Mouse (Mus musculus): ENCODE results near the gene Cuta.
"Not testable (repeated sequence)": the region's sequence is repeated elsewhere in the genome, so short reads cannot be mapped to it uniquely, and the experiment has no call there.

Gene Cuta

DNA sequence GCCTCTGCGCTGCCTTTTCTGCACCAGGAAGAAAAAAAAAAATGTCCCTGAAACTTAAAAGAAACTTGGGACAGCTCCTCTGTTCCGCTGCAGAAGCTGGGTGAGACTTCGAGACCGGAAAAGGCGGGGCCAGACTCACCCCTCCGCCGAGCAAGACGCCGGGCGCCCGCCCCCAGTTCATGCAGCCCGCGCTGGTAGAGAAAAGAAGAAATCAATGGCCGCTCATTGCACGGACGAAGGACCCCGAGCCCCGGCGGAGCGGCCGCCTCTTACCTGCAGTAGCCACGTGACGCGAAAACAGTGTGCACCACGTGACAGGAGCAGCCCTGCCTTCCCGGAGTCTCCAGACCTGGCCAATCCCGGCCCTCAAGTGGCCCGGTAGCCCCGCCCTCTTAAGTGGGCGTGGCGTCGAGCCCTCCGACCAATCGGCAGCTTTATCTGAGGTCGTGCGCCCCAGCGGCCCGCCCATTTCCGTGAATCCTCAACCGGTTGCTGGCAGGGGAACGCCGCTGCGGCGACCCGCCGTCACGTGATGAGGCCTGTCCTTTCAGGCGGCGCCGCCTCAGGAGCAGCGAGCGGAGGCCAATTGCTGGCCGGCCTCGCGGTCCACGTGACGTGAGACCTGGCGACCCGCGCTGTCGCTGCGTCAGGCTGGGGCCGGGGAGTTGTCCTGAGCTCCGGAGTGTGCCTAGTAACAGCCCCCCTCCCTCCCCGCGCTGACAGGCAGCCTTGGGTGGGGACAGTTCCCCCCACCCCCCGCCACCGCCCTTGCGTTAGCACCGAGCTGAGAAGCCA, at the start of gene Cuta:
TSS of gene Cuta (minus strand) at position 392 of the 795 bp plus-strand sequence.
- DNase-seq (ENCODE audit: low spot score in 2 of 2), result peak; percentile 99 to 100

DNA sequence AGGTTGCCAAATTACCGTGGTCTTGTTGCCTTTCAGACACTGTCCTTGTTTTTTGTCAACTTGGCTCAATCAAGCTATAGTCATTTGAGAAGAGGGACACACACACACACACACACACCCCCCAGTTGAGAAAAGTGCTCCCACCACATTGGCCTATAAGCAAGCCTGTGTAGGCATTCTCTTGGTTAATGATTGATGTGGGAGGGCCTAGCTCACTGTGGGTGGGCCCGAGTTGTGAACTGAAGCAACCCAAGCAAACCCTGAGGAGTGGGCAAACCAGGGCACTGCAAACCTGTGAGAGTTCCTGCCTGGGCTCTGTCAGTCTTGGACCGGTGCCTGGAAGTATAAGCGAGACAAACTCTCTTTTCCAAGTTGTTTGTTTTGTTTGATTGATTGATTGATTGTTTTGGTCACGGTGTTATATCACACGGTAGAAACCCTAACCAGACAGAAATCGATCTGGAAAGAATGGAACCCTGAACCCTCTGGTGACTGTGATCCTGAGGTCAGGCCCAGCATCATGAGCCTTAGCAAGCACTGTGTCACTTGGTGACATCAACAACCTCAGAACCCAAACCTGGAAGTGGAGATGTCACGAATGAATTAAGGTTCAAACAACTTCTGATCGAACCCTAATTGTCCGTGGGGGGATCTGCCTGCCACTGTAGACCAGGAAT, 46.3 kb upstream of the Cuta start:
- DNase-seq (ENCODE audit: low spot score in 2 of 2), result no peak

DNA sequence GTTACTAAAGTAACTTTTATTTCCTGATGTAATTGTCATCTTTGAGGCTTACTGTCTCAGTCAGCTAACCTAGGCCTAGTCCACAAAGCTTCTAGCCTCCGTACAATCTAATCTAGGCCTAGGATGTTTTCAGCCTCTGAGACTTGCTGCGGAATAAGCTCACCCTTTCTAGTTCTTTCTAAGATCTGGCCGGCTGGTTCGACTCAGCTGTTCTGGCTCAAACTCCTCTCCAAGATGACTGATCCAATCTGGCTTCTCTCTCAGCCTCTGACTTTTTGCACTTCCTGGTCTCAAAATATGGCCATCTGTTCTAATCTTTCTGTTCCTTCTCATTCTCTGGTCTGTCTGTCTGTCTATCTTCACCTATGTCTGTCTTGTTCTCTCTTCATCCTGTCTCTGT, 44.0 kb upstream of the Cuta start:
- DNase-seq (ENCODE audit: low spot score in 2 of 2), result no peak

- DNase-seq (ENCODE audit: low spot score in 2 of 2), result no peak
Measured at GRCm38 (mm10) chr17:26981050-26981449, 41.7 kb upstream of the Cuta start.

- peak in 1 of 2 experiments; percentile 70 for DNase-seq (ENCODE audit: low spot score in 2 of 2)
Measured at GRCm38 (mm10) chr17:26979426-26979825, 40.1 kb upstream of the Cuta start.

DNA sequence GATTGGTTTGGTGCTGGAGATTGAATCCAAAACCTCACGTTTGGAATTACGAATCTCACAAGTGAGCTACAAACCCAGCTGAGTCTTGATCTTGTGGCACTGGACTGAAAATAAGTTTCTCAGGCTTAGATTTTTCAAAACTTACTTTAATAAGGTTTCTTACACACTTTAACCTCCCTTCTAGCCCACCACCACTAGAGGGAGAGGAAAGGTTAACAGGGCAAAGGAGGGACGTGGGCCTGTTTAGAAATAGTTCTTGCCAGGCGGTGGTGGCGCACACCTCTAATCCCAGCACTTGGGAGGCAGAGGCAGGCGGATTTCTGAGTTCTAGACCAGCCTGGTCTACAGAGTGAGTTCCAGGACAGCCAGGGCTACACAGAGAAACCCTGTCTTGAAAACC, 38.0 kb upstream of the Cuta start:
- not testable (repeated sequence) for DNase-seq (ENCODE audit: low spot score in 2 of 2)

GRCm38 (mm10) chr17:26975415-26975814, 36.0 kb upstream of the Cuta start:
- DNase-seq (ENCODE audit: low spot score in 2 of 2), result no peak

DNA sequence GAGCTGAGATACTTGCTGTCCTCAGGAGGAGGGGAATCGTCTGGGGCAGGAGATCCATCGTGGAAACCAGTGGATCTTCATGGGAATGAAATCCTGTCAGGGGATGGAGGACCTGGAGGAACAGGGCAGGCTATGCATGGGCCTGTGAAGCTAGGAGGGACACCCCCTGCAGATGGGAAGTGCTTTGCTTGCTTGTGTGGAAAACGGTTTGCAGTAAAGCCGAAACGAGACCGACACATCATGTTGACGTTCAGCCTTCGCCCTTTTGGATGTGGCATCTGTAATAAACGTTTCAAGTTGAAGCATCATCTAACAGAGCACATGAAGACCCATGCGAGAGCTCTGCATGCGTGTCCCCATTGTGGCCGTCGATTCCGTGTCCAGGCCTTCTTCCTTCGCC, 35.2 kb upstream of the Cuta start:
- DNase-seq (ENCODE audit: low spot score in 2 of 2), result no peak

- DNase-seq (ENCODE audit: low spot score in 2 of 2), result peak; percentile 93 to 95
Measured at GRCm38 (mm10) chr17:26972703-26973574, 33.6 kb upstream of the Cuta start, which contains the start of gene Zbtb9. TSS of gene Zbtb9 (plus strand) at chr17:26973167.

GRCm38 (mm10) chr17:26972107-26972506, 32.7 kb upstream of the Cuta start:
- no peak for DNase-seq (ENCODE audit: low spot score in 2 of 2)

DNA sequence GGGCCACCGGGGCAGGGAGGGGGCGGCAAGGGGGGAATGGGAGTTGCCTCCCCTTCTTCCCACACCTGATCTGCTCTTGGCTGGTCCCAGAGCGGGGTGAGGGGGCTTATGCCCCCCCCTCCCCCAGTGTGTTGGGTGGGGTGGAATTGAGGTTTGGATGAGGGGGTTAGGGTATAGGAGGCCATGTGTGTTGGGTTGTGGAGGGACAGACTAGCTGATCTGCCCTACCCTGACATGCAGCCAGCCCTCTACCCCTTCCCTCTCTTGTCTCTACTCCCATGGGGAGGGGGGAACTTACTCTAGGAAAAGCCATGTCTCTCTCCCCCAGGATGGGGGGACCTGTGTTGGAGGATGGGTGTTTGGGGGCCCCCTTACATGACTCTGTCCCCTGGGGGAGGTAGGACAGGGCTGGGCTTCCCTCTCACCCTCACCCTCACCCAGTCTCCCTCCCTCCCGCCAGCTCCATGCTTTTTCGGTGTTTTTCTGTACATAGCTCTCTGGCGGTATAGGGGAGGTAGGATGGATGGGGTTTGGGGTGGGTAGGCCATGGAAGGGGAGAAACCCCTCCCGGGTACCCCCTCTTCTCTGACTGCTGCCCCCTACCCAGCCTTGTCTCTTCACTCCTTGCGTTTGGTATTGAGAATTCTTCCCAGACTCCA, 32.0 kb upstream of the Cuta start:
- no peak for DNase-seq (ENCODE audit: low spot score in 2 of 2)

GRCm38 (mm10) chr17:26970221-26970620, 30.9 kb upstream of the Cuta start:
- DNase-seq (ENCODE audit: low spot score in 2 of 2), result no peak

DNA sequence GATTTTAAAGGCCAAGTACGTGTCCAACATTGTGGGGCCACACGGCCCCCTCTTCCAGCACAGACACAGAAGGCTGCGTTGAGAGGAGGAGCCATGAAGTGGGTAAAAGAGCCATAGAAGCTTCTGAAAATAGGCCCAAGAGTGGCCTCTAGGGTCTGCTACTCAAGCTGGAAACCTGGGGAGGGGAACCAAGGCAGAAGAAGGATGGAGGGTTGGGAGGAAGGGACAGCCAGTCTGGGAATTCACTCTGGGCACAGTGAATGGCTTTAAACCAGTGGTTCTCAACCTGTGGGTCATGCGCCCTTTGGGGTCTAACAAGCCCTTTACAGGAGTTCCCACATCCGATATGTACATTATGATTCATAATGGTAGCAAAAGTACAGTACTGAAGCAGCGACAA, 29.9 kb upstream of the Cuta start:
- DNase-seq (ENCODE audit: low spot score in 2 of 2), result no peak

DNA sequence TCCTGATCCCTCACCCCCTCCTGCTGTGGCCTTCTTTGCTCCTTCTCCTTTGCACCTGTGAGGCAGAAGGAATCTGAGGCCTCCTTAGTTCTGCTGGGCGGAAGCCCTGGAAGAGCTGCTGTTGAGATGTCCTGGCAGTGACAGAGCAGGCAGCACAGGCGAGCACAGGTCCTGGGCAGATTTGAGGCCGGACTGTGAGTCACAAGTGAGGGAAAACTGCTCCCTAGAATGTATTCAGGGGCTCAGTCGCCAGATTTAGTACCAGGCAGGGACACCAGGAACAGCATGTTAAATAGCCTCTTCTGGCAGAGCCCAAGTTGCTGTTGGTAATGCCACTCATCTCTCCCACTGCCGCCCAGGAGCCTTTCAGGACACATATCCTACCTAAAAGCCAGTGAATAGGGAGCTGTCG, 28.8 kb upstream of the Cuta start:
- DNase-seq (ENCODE audit: low spot score in 2 of 2), result no peak

- DNase-seq (ENCODE audit: low spot score in 2 of 2), result no peak
Measured at GRCm38 (mm10) chr17:26967477-26967876, 28.1 kb upstream of the Cuta start.

- DNase-seq (ENCODE audit: low spot score in 2 of 2), result no peak
Measured at GRCm38 (mm10) chr17:26966993-26967392, 27.6 kb upstream of the Cuta start.

DNA sequence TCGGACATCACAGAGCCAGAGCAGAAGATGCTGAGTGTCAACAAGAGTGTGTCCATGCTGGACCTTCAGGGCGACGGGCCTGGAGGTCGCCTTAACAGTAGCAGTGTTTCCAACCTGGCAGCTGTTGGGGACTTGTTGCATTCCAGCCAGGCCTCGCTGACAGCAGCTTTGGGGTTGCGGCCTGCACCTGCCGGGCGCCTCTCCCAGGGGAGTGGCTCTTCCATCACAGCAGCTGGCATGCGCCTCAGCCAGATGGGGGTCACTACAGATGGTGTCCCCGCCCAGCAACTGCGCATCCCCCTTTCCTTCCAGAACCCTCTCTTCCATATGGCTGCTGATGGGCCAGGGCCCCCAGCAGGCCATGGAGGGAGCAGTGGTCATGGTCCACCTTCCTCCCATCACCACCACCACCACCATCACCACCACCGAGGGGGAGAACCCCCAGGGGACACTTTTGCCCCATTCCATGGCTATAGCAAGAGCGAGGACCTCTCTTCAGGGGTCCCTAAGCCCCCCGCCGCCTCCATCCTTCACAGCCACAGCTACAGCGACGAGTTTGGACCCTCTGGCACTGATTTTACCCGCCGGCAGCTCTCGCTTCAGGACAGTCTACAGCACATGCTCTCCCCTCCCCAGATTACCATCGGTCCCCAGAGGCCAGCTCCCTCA, 22.3 kb upstream of the Cuta start:
- no peak for DNase-seq (ENCODE audit: low spot score in 2 of 2)

DNA sequence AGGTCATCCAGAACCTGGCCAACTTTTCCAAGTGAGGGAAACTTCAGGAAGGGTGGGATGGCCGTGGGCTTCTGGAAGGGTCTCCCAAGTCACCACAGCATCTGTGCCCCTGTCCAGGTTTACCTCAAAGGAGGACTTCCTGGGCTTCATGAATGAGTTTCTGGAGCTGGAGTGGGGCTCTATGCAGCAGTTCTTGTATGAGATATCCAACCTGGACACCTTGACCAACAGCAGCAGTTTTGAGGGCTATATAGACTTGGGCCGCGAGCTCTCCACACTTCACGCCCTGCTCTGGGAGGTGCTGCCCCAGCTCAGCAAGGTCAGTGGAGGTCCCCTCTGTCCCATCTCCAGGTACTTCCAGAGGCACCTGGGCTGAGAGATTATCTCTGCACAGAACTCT, 20.4 kb upstream of the Cuta start:
- no peak for DNase-seq (ENCODE audit: low spot score in 2 of 2)

GRCm38 (mm10) chr17:26958880-26959279, 19.5 kb upstream of the Cuta start:
- DNase-seq (ENCODE audit: low spot score in 2 of 2), result no peak

- DNase-seq (ENCODE audit: low spot score in 2 of 2), result no peak
Measured at GRCm38 (mm10) chr17:26957872-26958271, 18.5 kb upstream of the Cuta start.

- no peak for DNase-seq (ENCODE audit: low spot score in 2 of 2)
Measured at GRCm38 (mm10) chr17:26956895-26957294, 17.5 kb upstream of the Cuta start.
